Mouse (Mus musculus) embryo, embryonic 10 days (tissue): Measurements from ENCODE around the gene Rpa2.

Experiments
- DNase-seq: peaks from one replicate; pipeline ENCODE4 v3.0.0-alpha.2; 2015; ENCODE audit warnings: low spot score

Gene Rpa2

GRCm38 (mm10) chr4:132803876-132804275 is 35.7 kb downstream of the Rpa2 start:
- DNase-seq, result no peak

GRCm38 (mm10) chr4:132804331-132804730 is 36.2 kb downstream of the Rpa2 start:
- no peak for DNase-seq

GRCm38 (mm10) chr4:132805146-132805545 is 37.0 kb downstream of the Rpa2 start:
- DNase-seq, result no peak

- DNase-seq, result no peak
These were observed 37.6 kb downstream of the Rpa2 start for GRCm38 (mm10) chr4:132805599-132806197.

GRCm38 (mm10) chr4:132806620-132807191 is 38.6 kb downstream of the Rpa2 start:
- no peak for DNase-seq

- no peak for DNase-seq
These were observed 39.9 kb downstream of the Rpa2 start for GRCm38 (mm10) chr4:132807771-132808641.

- DNase-seq, result no peak
These were observed 41.5 kb downstream of the Rpa2 start for GRCm38 (mm10) chr4:132809621-132810020.

- no peak for DNase-seq
These were observed 48.3 kb downstream of the Rpa2 start for GRCm38 (mm10) chr4:132816404-132816803.

- no peak for DNase-seq
These were observed 48.7 kb downstream of the Rpa2 start for GRCm38 (mm10) chr4:132816855-132817254.

GRCm38 (mm10) chr4:132818442-132818841 is 50.3 kb downstream of the Rpa2 start:
- DNase-seq, result no peak

- peak; percentile 77 for DNase-seq
These were observed 55.7 kb downstream of the Rpa2 start for GRCm38 (mm10) chr4:132823614-132824366.
